Mouse (Mus musculus) cerebellum, adult 2 months (tissue): ENCODE results near the gene Spats2. TPM values are rescaled to one million over a fixed set of nuclear protein-coding genes. Genes with fewer than 3 reads are reported as not detected.
A peak's percentile ranks its signal among the peaks of the same experiment; 100 is the strongest.
"Not testable (repeated sequence)": the region's sequence is repeated elsewhere in the genome, so short reads cannot be mapped to it uniquely, and the experiment has no call there.

Experiments
- DNase-seq, 2 experiments: peaks; one replicate each; pipeline ENCODE4 v3.0.0; 2021
- H3K27ac ChIP-seq: fragments of 200-500 bp; 2 replicates; pipeline ENCODE4 v1.5.1; 2012; ENCODE audit warnings: low read length, control low read depth, inconsistent platforms; ENCODE audit not compliant: insufficient read depth
- H3K27me3 ChIP-seq: fragments of 200-500 bp; 2 replicates; pipeline ENCODE4 v1.6.1; 2012; ENCODE audit warnings: inconsistent platforms, mild to moderate bottlenecking, low read length, moderate library complexity; ENCODE audit not compliant: control insufficient read depth, insufficient read depth
- H3K4me1 ChIP-seq: fragments of 200-500 bp; 2 replicates; pipeline ENCODE4 v1.6.1; 2011; ENCODE audit warnings: low read length; ENCODE audit not compliant: control insufficient read depth, insufficient read depth
- H3K4me3 ChIP-seq: fragments of 200-500 bp; replicated peaks from 2 replicates; pipeline ENCODE3; 2011; ENCODE audit warnings: mild to moderate bottlenecking, low read depth, low read length, control low read depth; ENCODE audit not compliant: insufficient read depth
- CTCF ChIP-seq: fragments of 200-500 bp; IDR thresholded peaks from 2 replicates; pipeline ENCODE4 v1.5.1; 2011; ENCODE audit warnings: low read depth, mild to moderate bottlenecking, control low read depth, low read length, moderate library complexity, borderline replicate concordance; ENCODE audit not compliant: insufficient read depth
- POLR2A ChIP-seq: fragments of 200-500 bp; IDR thresholded peaks from 2 replicates; pipeline ENCODE4 v1.6.1; 2011; ENCODE audit warnings: low read length, control low read depth, borderline replicate concordance; ENCODE audit not compliant: insufficient read depth
- WGBS: fragments of 180-500 bp; shearing (Covaris S2); methylation state at CpG from one replicate; pipeline ENCODE4 v1.1.7; 2018; 5-methylcytosine and 5-hydroxymethylcytosine counted together
- polyA plus RNA-seq: library from polyadenylated mRNA; depleted of rRNA; stranded (reverse); fragments of >200 nt; gene quantifications from 2 replicates; pipeline ENCODE4 v1.2.3, GENCODE M21; 2012

Gene Spats2
- polyA plus RNA-seq, 1 experiment: 26.9 TPM

DNA sequence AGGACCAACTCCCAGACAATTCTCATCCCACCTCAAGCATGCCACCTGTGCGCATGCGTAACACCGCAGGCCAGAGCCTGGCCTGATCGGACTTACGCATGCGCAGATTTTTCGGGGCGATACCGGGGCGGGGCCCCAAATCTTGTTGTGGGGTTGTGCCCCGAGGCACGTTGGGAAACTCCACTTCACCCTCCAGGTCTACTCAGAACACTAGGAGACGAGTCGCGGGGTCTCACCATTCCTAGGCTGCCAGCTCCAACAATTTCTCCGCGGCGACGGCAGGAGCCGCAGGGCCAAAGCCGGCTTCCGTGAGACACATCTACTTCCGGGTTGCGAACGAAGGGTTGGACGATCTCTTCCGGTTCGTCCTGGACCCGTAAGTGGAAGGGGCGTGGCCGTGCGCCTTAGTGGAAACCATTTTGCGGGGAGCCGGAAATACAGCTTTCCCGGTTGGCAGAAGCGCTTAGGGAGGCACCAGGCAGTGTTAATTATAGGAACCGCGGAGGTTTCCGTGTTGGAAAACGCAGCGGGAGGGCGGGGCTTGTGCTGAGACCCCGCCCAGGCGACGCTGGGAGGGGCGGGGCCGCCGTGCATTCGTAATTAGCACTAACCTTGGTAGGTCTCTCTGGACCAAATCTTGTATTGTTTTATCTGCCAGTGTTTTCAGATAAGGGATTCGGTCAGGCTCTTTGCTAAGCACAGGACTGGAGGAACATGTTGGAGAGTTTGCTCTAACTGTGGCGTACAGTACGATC lies 126.1 kb downstream of the Spats2 start, which contains the start of gene Mcrs1:
Gene Mcrs1 (minus strand): TSS at position 336 of the 755 bp plus-strand sequence.
- under 1% methylated on average over 52 of the region's 52 CpGs for WGBS
- peak within 1 kb of the TSS; percentile 80 for H3K4me3 ChIP-seq
- peak; percentile 98 to 99 for DNase-seq
- H3K27ac ChIP-seq: peak within 1 kb of the TSS; percentile 96
- H3K4me1 ChIP-seq: peaks cover 17% of the 10 kb centered on the region
- no peak for TF ChIP-seq CTCF
- peak; percentile 62; the same call in 1 of the 2 replicates for TF ChIP-seq POLR2A
- no peaks in the 10 kb centered on the region for H3K27me3 ChIP-seq

DNA sequence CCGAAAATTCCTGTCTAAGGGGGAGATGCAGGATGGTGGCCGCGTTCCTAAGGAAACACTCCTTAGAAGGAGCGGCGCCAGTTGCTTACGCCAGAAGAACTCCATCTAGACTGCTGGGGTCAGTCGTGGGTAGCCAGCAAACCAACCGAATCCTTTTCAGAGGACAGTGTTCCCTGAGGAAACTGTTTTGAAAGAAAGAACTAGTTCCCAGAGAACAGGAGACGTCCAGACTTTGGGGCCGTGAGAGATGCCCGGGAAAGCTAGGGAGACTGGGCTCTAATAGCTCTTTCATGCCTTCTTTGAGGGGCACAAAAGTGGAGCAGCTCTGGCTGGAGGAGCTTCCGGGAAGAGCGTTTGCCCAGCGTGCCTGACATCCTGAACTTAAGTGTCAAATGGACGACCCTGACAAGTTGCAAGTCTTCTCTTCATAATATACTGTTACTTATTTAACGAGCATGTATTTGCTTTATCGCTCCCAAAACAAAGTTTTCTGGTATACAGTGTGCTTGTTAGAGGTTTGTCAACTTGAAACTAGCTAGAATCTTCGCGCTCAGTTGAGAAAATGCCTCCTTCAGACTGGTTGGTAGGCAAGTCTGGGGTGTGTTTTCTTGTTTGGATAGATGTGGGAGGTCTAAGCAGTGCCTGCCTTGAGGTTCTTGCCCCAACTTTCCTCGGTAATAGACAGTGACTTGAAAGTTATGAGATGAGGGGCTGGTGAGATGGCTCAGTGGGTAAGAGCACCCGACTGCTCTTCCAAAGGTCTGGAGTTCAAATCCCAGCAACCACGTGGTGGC lies 126.9 kb downstream of the Spats2 start:
- H3K27ac ChIP-seq: peak overlapping the region; percentile 96
- peak overlapping the region; percentile 80 for H3K4me3 ChIP-seq
- 3% methylated on average over 22 of the region's 22 CpGs for WGBS
- TF ChIP-seq CTCF: no peak
- no peak for TF ChIP-seq POLR2A
- DNase-seq: no peak
- H3K4me1 ChIP-seq: peaks cover 16% of the 10 kb centered on the region
- no peaks in the 10 kb centered on the region for H3K27me3 ChIP-seq

DNA sequence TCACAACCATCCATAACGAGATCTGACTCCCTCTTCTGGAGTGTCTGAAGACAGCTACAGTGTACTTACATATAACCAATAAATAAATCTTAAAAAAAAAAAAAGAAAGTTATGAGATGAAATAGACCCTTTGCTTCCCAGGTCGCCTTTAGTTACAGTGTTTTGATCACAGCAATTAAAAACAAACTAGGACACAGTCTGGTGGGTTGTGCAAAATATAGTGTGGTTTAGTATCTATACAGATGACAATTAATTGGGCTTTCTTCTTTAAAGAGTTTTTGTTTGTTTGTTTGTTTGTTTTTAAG lies 127.4 kb downstream of the Spats2 start:
- DNase-seq, H3K27me3 ChIP-seq, H3K27ac ChIP-seq, H3K4me3 ChIP-seq: not testable (repeated sequence)
- WGBS: 44% methylated on average over 2 of the region's 2 CpGs
- H3K4me1 ChIP-seq: peaks cover 13% of the 10 kb centered on the region

DNA sequence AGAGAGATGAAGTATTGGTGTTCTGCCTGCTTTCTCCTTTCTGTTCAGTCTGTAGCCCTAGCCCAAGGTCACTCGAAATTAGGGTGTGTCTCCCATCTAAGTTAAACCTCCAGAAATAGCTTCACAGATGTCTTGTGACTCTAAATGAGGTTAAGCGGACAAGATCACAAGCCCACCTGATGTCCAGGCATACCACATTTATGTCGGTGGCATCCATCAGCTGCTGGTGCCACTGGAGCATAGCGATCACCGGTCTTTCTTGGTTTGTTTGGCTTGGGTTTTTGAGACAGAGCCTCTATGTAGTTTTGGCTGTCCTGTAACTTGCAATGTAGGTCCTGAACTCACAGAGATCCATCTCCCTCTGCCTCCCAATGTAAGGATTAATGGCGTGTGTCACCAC lies 128.1 kb downstream of the Spats2 start:
- WGBS: 95% methylated on average over 6 of the region's 6 CpGs
- Histone ChIP-seq H3K27me3 (no peaks in the 10 kb centered on the region), H3K4me3 (no peak overlapping the region), H3K27ac (no peak overlapping the region), H3K4me1 (peaks cover 9% of the 10 kb centered on the region)
- DNase-seq: no peak
- TF ChIP-seq CTCF (no peak), POLR2A (no peak)

DNA sequence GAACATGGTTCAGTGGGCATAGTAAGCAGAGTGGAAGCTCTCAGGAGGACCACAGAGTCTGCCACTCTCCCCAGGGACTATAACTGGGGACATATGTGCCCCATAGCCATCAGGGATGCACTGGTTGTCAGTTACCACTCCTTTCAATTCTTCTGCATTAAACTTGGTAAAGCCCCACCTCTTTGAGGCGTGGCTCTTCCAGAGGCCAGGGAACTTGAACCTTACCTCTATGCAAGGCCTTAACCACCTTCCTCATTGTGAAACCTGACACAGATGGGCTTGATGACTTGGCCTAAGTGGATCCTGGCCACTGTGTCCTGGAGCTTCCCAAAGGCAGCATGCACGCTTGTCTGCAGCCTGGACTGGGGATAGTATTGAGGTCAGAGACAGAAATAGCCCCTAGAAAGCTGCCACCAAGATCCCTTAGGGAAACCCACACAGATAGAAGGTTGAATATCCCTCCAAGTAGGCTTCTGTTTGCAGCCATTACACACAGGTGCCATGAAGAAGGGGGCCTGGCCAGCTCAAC lies 128.8 kb downstream of the Spats2 start:
- H3K27ac ChIP-seq: no peak overlapping the region
- no peak for DNase-seq
- H3K4me3 ChIP-seq: no peak overlapping the region
- H3K4me1 ChIP-seq: peaks cover 6% of the 10 kb centered on the region; the same call in 1 of the 2 replicates
- H3K27me3 ChIP-seq: no peaks in the 10 kb centered on the region
- 77% methylated on average over 2 of the region's 2 CpGs for WGBS
- TF ChIP-seq CTCF (no peak), POLR2A (no peak)

DNA sequence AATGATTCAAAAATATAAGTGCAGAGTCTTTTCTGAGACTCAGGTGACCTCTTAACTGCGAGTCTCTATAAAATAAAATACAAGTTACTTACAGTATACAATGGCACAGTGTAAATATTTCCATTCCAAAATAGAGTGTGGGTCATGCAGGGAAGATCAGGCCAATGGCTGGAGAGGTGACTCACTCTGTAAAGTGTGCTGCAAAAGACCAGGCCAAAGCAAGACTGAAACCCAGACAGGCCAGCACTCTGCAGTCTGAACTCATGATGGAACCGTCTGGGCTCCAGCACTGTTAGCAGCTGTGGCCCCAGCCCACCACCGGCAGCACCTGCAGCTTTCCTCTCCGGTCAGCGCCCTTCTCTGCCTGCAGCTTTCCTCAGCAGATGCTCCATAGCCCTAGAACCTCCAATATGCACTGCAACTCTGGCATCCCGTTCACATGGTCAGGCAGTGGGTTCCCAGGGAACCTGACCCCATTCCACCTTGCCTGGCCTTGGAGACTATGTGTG lies 129.6 kb downstream of the Spats2 start:
- Histone ChIP-seq H3K27ac (no peak overlapping the region), H3K4me3 (no peak overlapping the region), H3K4me1 (no peaks in the 10 kb centered on the region; the same call in 1 of the 2 replicates), H3K27me3 (no peaks in the 10 kb centered on the region)
- TF ChIP-seq CTCF: no peak
- no peak for TF ChIP-seq POLR2A
- WGBS: 82% methylated on average over 6 of the region's 6 CpGs
- DNase-seq: no peak

DNA sequence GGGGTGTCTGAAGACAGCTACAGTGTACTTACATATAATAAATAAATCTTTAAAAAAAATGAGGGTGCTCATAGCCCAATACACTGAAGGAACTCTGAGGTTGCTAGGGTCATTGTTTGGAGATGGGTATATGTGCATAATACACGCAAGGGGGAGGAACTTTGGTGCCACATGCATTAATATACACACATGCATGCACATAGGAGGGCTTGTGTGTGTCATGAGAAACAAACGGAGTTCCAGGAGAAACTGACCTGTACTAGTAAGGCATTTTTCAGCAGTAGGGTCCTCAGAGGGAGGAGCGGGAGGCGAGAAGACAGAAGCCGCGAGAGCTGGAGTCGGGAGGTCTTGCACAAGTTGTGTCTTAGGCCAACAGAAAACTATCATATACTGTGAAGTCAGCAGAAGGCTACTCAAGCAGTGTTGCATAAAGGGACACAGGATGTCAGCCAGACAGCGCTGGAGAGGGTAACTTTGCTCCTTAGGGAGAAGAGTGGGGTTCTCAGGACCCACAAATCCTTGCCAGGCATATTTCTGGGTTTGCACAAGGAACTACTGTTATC lies 133.5 kb downstream of the Spats2 start:
- 68% methylated on average over 8 of the region's 8 CpGs for WGBS
- Histone ChIP-seq H3K4me1 (no peaks in the 10 kb centered on the region), H3K27me3 (no peaks in the 10 kb centered on the region), H3K4me3 (peak overlapping the region; percentile 26), H3K27ac (no peak overlapping the region)
- DNase-seq: no peak
- TF ChIP-seq POLR2A (no peak), CTCF (no peak)
